ENCODE assay signal across 12 mouse cellular contexts in the genomic region with DNA sequence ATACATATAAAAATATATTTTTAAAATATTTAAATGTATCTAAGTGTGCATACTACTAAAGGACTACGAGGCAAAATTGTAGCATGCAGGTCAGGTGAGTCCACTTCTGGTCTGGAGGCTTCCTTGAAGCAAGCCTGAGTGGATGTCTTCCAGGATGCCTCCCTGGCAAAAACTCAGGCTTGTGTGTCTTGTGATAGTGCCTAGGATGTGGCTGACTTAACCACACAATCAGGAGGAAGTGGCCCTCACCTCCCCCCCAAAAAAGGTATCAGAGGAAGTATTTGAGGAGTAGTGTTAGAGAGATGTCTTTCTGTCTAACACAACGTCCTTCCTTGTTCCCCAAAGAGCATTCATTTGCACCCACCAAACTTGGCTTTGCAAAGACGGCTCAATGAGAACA. TPM values are rescaled to one million over a fixed set of nuclear protein-coding genes. Genes with fewer than 3 reads are reported as not detected.
DNase-seq lines count a peak whose midpoint lies in the region; ATAC-seq lines count a peak whose summit lies in the region.
"Had no signal": no experiment of that assay in that cellular context is flagged by ENCODE, and none has a peak within 500 bp of the region (broad histone marks: within the 10 kb centered on the region; RNA-seq: fewer than 3 reads in every experiment).

No protein-coding gene starts in this region.

- H3K9me3 ChIP-seq in megakaryocyte, embryonic 14.5 days = no peaks in the 10 kb centered on the region
- no peaks in the 10 kb centered on the region for H3K9me3 ChIP-seq in hindbrain, embryonic 13.5 days
- H3K9me3 ChIP-seq: forebrain, embryonic 13.5 days; hindbrain, embryonic 10.5 days had no signal

- peak; percentile 71 for DNase-seq in heart, adult 11 months
- DNase-seq in heart, postnatal 4 days = no peak
- peak; percentile 87 for DNase-seq in 416B (ENCODE audit: low read depth)
- DNase-seq in retina, postnatal 1 day = no peak
- no peak for DNase-seq in urinary bladder, postnatal 4 days (ENCODE audit: low spot score in 2 of 2)
- DNase-seq: lung, adult 18-20 months had no signal

- H3K27me3 ChIP-seq in megakaryocyte, embryonic 14.5 days (replicated peaks) = peaks cover 6% of the 10 kb centered on the region
- no peaks in the 10 kb centered on the region for H3K27me3 ChIP-seq in hindbrain, embryonic 13.5 days
- H3K27me3 ChIP-seq: forebrain, embryonic 13.5 days had no signal

- H3K4me2 ChIP-seq in hindbrain, embryonic 13.5 days = no peak overlapping the region
- H3K4me2 ChIP-seq: forebrain, embryonic 13.5 days; heart, embryonic 11.5 days had no signal

- peak overlapping the region; percentile 18 for H3K4me3 ChIP-seq in megakaryocyte, embryonic 14.5 days (replicated peaks)
- H3K4me3 ChIP-seq in hindbrain, embryonic 13.5 days = no peak overlapping the region
- H3K4me3 ChIP-seq: forebrain, embryonic 13.5 days; hindbrain, embryonic 10.5 days had no signal

- no peaks in the 10 kb centered on the region for H3K36me3 ChIP-seq in megakaryocyte, embryonic 14.5 days (replicated peaks; ENCODE audit: low read length)
- H3K36me3 ChIP-seq in hindbrain, embryonic 13.5 days = no peaks in the 10 kb centered on the region
- H3K36me3 ChIP-seq: hindbrain, embryonic 10.5 days had no signal

- ATAC-seq in common myeloid progenitor, adult 5-6 weeks (replicated peaks; ENCODE audit: low read depth, poor library complexity, severe bottlenecking) = peak; percentile 50
- no peak for ATAC-seq in hindbrain, embryonic 13.5 days (ENCODE audit: low FRiP score)
- ATAC-seq: forebrain, embryonic 13.5 days had no signal

- peaks cover 76% of the 10 kb centered on the region for H3K4me1 ChIP-seq in megakaryocyte, embryonic 14.5 days
- no peaks in the 10 kb centered on the region for H3K4me1 ChIP-seq in hindbrain, embryonic 13.5 days (replicated peaks)
- H3K4me1 ChIP-seq: forebrain, embryonic 13.5 days had no signal

- no peak overlapping the region for H3K9ac ChIP-seq in hindbrain, embryonic 13.5 days
- H3K9ac ChIP-seq: forebrain, embryonic 13.5 days had no signal

- no peak overlapping the region for H3K27ac ChIP-seq in hindbrain, embryonic 13.5 days
- H3K27ac ChIP-seq: forebrain, embryonic 13.5 days; hindbrain, embryonic 10.5 days had no signal

- WGBS in hindbrain, embryonic 13.5 days = 82% methylated on average over 3 of the region's 3 CpGs

RNA-seq across cellular contexts. Expression of a gene that starts 32.6 kb away (rescaled TPM):
- 10 to 100 TPM; 34.6 to 35.2 TPM for total RNA-seq in heart, postnatal 4 days (2021)
- total RNA-seq in common myeloid progenitor, adult 5-6 weeks (2017) = 25.8 and 41.8 TPM in 2 replicates
- polyA plus RNA-seq in megakaryocyte, embryonic 14.5 days (2012; ENCODE audit: insufficient read depth, low replicate concordance) = 1.5 and 2.8 TPM in 2 replicates
- polyA plus RNA-seq in hindbrain, embryonic 13.5 days (2015; fragmentation: Nextera tagmentation; extraction: Ambion mirVana) = 42.2 and 44.0 TPM in 2 replicates

Comparison
In these comparisons a context has a peak if more than half of its experiments do, and no peak if none do; other contexts are left out.
1. DNase-seq: peak in heart, adult 11 months (single experiment) and 416B (single experiment); none in heart, postnatal 4 days (single experiment), retina, postnatal 1 day (single experiment) and urinary bladder, postnatal 4 days (0 of 2).